Comparison of ENCODE assay signal across 15 mouse cellular contexts in the genomic region with DNA sequence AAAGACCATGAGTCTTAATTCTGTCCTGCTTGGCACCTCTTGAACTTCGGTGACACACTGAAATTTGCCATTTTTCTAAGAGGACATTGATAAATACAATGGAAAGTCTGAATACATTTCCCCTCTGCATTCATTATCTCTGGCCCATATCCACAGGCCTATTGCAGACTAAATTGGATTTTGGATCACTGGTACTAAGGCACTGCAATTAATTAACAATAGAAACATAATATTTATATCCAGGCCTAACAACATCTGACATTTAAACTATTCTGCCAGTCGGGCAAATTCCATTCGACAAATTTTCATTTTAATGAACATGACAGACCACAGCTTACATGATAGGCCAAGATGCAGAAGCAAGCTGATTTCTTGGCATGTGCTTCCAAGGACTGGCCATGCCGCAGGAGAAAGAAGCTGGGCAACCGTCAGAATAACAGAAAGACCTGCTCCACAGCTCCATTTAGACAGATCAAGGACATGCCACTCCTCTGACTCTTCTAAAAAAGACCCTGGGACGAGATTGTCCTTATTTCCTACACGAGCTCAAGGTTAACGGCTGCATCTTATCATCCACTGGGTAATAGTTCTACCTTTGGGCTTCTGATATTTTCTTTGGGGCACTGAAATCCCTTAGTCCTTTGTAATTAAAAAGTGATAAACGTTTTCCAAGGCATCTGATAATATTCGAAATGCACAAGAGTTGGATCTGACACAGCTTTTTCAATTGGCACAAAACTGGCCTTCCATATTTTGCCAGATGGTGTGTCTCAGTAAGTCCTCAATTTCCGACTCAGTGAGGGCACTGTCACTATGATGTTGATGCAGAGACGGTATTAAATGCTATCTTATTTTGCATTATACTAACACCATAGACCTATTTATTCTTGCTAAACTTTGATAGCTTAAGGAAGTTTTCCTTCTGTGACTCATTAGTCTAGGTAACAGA. TPM values are rescaled to one million over a fixed set of nuclear protein-coding genes. Genes with fewer than 3 reads are reported as not detected.
DNase-seq lines count a peak whose midpoint lies in the region; ATAC-seq lines count a peak whose summit lies in the region.
"Had no signal": no experiment of that assay in that cellular context is flagged by ENCODE, and none has a peak within 500 bp of the region (broad histone marks: within the 10 kb centered on the region; RNA-seq: fewer than 3 reads in every experiment).

No protein-coding gene starts in this region.

- no peaks in the 10 kb centered on the region for H3K36me3 ChIP-seq in forebrain, embryonic 15.5 days
- H3K36me3 ChIP-seq in forebrain, embryonic 10.5 days (replicated peaks) = no peaks in the 10 kb centered on the region
- no peaks in the 10 kb centered on the region for H3K36me3 ChIP-seq in forebrain, embryonic 16.5 days (ENCODE audit: control insufficient read depth, insufficient read depth)
- H3K36me3 ChIP-seq: G1E; midbrain, embryonic 13.5 days; neural tube, embryonic 13.5 days had no signal

- no peak overlapping the region for H3K9ac ChIP-seq in forebrain, embryonic 15.5 days (replicated peaks)
- H3K9ac ChIP-seq in forebrain, embryonic 16.5 days (replicated peaks; ENCODE audit: low read depth, low read length) = no peak overlapping the region
- H3K9ac ChIP-seq: midbrain, embryonic 13.5 days; neural tube, embryonic 13.5 days had no signal

- H3K4me2 ChIP-seq in forebrain, embryonic 15.5 days (replicated peaks) = no peak overlapping the region
- no peak overlapping the region for H3K4me2 ChIP-seq in forebrain, embryonic 16.5 days (ENCODE audit: low read length)
- H3K4me2 ChIP-seq: midbrain, embryonic 13.5 days; neural tube, embryonic 13.5 days had no signal

- peak overlapping the region; percentile 44 for H3K27ac ChIP-seq in forebrain, embryonic 15.5 days (replicated peaks)
- no peak overlapping the region for H3K27ac ChIP-seq in forebrain, embryonic 10.5 days
- no peak overlapping the region for H3K27ac ChIP-seq in forebrain, embryonic 16.5 days (ENCODE audit: low read length)
- H3K27ac ChIP-seq: midbrain, embryonic 13.5 days; neural tube, embryonic 13.5 days had no signal

- peak; percentile 5 for DNase-seq in cerebellum, adult 11-12 months
- no peak for DNase-seq in forebrain, embryonic 10.5 days (ENCODE audit: extremely low spot score, low spot score)
- DNase-seq in MN1 (ENCODE audit: low spot score) = peak; percentile 17
- DNase-seq in kidney, adult 9 months = no peak
- DNase-seq: kidney, adult 11 months; kidney, postnatal 14 days; liver; lung, postnatal 10 days; thymus, postnatal 36 days had no signal

- ATAC-seq in cerebellum, adult (ENCODE audit: insufficient number of reproducible peaks, low FRiP score, low TSS enrichment) = no peak
- ATAC-seq in forebrain, embryonic 15.5 days (replicated peaks) = peak; percentile 67
- peak; percentile 79 for ATAC-seq in forebrain, embryonic 16.5 days
- ATAC-seq: midbrain, embryonic 13.5 days had no signal

- no peak overlapping the region for H3K4me3 ChIP-seq in forebrain, embryonic 15.5 days
- H3K4me3 ChIP-seq in forebrain, embryonic 10.5 days = no peak overlapping the region
- H3K4me3 ChIP-seq in forebrain, embryonic 16.5 days (replicated peaks; ENCODE audit: low read length) = no peak overlapping the region
- H3K4me3 ChIP-seq: midbrain, embryonic 13.5 days; neural tube, embryonic 13.5 days had no signal

- 62% methylated on average over 12 of the region's 12 CpGs for WGBS in forebrain, embryonic 15.5 days
- WGBS in forebrain, embryonic 10.5 days = 91% methylated on average over 12 of the region's 12 CpGs
- WGBS in forebrain, embryonic 16.5 days = 61% methylated on average over 12 of the region's 12 CpGs

- no peaks in the 10 kb centered on the region for H3K9me3 ChIP-seq in forebrain, embryonic 15.5 days
- no peaks in the 10 kb centered on the region for H3K9me3 ChIP-seq in forebrain, embryonic 10.5 days
- H3K9me3 ChIP-seq in forebrain, embryonic 16.5 days (ENCODE audit: control insufficient read depth, low read length) = no peaks in the 10 kb centered on the region
- H3K9me3 ChIP-seq: midbrain, embryonic 13.5 days; neural tube, embryonic 13.5 days had no signal

- no peaks in the 10 kb centered on the region for H3K27me3 ChIP-seq in forebrain, embryonic 15.5 days
- no peaks in the 10 kb centered on the region for H3K27me3 ChIP-seq in forebrain, embryonic 10.5 days (ENCODE audit: poor library complexity, severe bottlenecking)
- no peaks in the 10 kb centered on the region for H3K27me3 ChIP-seq in forebrain, embryonic 16.5 days (replicated peaks; ENCODE audit: control insufficient read depth, insufficient read depth, low read length)
- H3K27me3 ChIP-seq: midbrain, embryonic 13.5 days; neural tube, embryonic 13.5 days had no signal

- peaks cover 18% of the 10 kb centered on the region for H3K4me1 ChIP-seq in forebrain, embryonic 15.5 days
- no peaks in the 10 kb centered on the region for H3K4me1 ChIP-seq in forebrain, embryonic 10.5 days
- peaks cover 12% of the 10 kb centered on the region; the same call in 1 of the 2 replicates for H3K4me1 ChIP-seq in forebrain, embryonic 16.5 days (replicated peaks; ENCODE audit: control insufficient read depth, insufficient read depth, low read length)
- H3K4me1 ChIP-seq: midbrain, embryonic 13.5 days; neural tube, embryonic 13.5 days had no signal

RNA-seq across cellular contexts. Expression of gene Fhit, which starts 27.8 kb away (rescaled TPM):
- 5.0 and 6.1 TPM in 2 replicates for polyA plus RNA-seq in forebrain, embryonic 15.5 days (2015; fragmentation: Nextera tagmentation; extraction: Ambion mirVana)
- polyA plus RNA-seq in forebrain, embryonic 10.5 days (2016; fragmentation: Nextera tagmentation; extraction: Ambion mirVana) = 1.2 and 1.4 TPM in 2 replicates
- 7.3 and 7.6 TPM in 2 replicates for polyA plus RNA-seq in forebrain, embryonic 16.5 days (2015; fragmentation: Nextera tagmentation; extraction: Ambion mirVana)
- polyA plus RNA-seq: G1E had no signal

Comparison
In these comparisons a context has a peak if more than half of its experiments do, and no peak if none do; other contexts are left out.
1. DNase-seq: peak in cerebellum, adult 11-12 months (single experiment) and MN1 (single experiment); none in forebrain, embryonic 10.5 days (single experiment) and kidney, adult 9 months (single experiment).